Mouse (Mus musculus) MEL (cell line): Measurements from ENCODE around the gene Gm21988. TPM values are rescaled to one million over a fixed set of nuclear protein-coding genes. Genes with fewer than 3 reads are reported as not detected.

Source experiments
- DNase-seq: peaks from one replicate; pipeline ENCODE4 v3.0.0; 2011; ENCODE audit warnings: low read depth, low spot score
- H3K27ac ChIP-seq: 2 replicates; pipeline ENCODE4 v1.5.1; 2012; ENCODE audit warnings: low read depth, mild to moderate bottlenecking, control low read depth, low read length, moderate library complexity; ENCODE audit not compliant: control insufficient read depth
- H3K27me3 ChIP-seq, 2 experiments: fragments of 150-350 bp in 1 of 2; sonication (generic) in 1 of 2; 2 replicates each; pipeline ENCODE4 v1.6.1; 2012; ENCODE audit warnings: low read length in 2 of 2, mild to moderate bottlenecking in 2 of 2, improper control_type of control experiment in 1 of 2, moderate library complexity in 1 of 2; ENCODE audit not compliant: insufficient read depth in 2 of 2, control insufficient read depth in 1 of 2
- H3K36me3 ChIP-seq, 2 experiments: 2 replicates each; pipeline ENCODE4 v1.6.1; 2012 to 2014; ENCODE audit warnings: low read length in 2 of 2, improper control_type of control experiment in 1 of 2, inconsistent platforms in 1 of 2, mild to moderate bottlenecking in 1 of 2; ENCODE audit not compliant: insufficient read depth in 2 of 2, control insufficient read depth in 1 of 2
- H3K4me1 ChIP-seq, 2 experiments: fragments of 150-350 bp in 1 of 2; sonication (generic) in 1 of 2; 2 replicates each; pipeline ENCODE4 v1.6.1; 2012; ENCODE audit warnings: low read length in 2 of 2, improper control_type of control experiment in 1 of 2, mild to moderate bottlenecking in 1 of 2; ENCODE audit not compliant: insufficient read depth in 2 of 2, control insufficient read depth in 1 of 2
- H3K4me3 ChIP-seq, 2 experiments: fragments of 150-350 bp in 1 of 2; sonication (generic) in 1 of 2; 2 replicates each; pipeline ENCODE4 v1.5.1; 2012; ENCODE audit warnings: low read depth in 2 of 2, low read length in 2 of 2, mild to moderate bottlenecking in 2 of 2, moderate library complexity in 2 of 2, control low read depth in 1 of 2, improper control_type of control experiment in 1 of 2; ENCODE audit not compliant: control insufficient read depth in 1 of 2, insufficient read depth in 1 of 2
- H3K79me2 ChIP-seq: 2 replicates; pipeline ENCODE4 v1.6.1; 2012; ENCODE audit warnings: mild to moderate bottlenecking, low read length, moderate library complexity; ENCODE audit not compliant: control insufficient read depth, poor library complexity, insufficient read depth
- H3K9ac ChIP-seq: 2 replicates; pipeline ENCODE4 v1.6.1; 2012; ENCODE audit warnings: low read depth, mild to moderate bottlenecking, control low read depth, low read length, moderate library complexity; ENCODE audit not compliant: control insufficient read depth, poor library complexity, severe bottlenecking
- H3K9me3 ChIP-seq: fragments of 150-350 bp; sonication (generic); replicated peaks from 2 replicates; pipeline ENCODE4 v1.6.1; 2012; ENCODE audit warnings: mild to moderate bottlenecking, low read length, improper control_type of control experiment, moderate library complexity; ENCODE audit not compliant: insufficient read depth
- CHD1 ChIP-seq: IDR thresholded peaks from 2 replicates; pipeline ENCODE4 v1.6.1; 2012; ENCODE audit warnings: low read depth, mild to moderate bottlenecking, inconsistent platforms, low read length, improper control_type of control experiment
- CHD2 ChIP-seq: IDR thresholded peaks from 2 replicates; pipeline ENCODE4 v1.6.1; 2011; ENCODE audit warnings: low read length, improper control_type of control experiment
- CTCF ChIP-seq, 3 experiments: IDR thresholded peaks in 2 of 3; conservative IDR thresholded peaks in 1 of 3; 2 replicates each; pipeline ENCODE4 v1.5.1; 2011 to 2012; ENCODE audit warnings: low read length in 3 of 3, low read depth in 2 of 3, mild to moderate bottlenecking in 2 of 3, improper control_type of control experiment in 1 of 3, inconsistent platforms in 1 of 3, mixed read lengths in 1 of 3, moderate library complexity in 1 of 3; ENCODE audit not compliant: control insufficient read depth in 1 of 3, insufficient read depth in 1 of 3, poor library complexity in 1 of 3, severe bottlenecking in 1 of 3
- EP300 ChIP-seq, 2 experiments: IDR thresholded peaks; 2 replicates each; pipeline ENCODE4 v1.6.1; 2011; ENCODE audit warnings: improper control_type of control experiment in 2 of 2, low read length in 2 of 2, low read depth in 1 of 2, mild to moderate bottlenecking in 1 of 2
- ETS1 ChIP-seq: IDR thresholded peaks from 2 replicates; pipeline ENCODE4 v1.6.1; 2012; ENCODE audit warnings: low read depth, mild to moderate bottlenecking, inconsistent platforms, low read length, improper control_type of control experiment, moderate library complexity
- GABPA ChIP-seq: IDR thresholded peaks from 2 replicates; pipeline ENCODE4 v1.6.1; 2012; ENCODE audit warnings: low read depth, mild to moderate bottlenecking, inconsistent platforms, low read length, improper control_type of control experiment, moderate library complexity
- HCFC1 ChIP-seq: IDR thresholded peaks from 2 replicates; pipeline ENCODE4 v1.6.1; 2012; ENCODE audit warnings: low read depth, mild to moderate bottlenecking, inconsistent platforms, low read length, improper control_type of control experiment, moderate library complexity
- MAFK ChIP-seq: IDR thresholded peaks from 2 replicates; pipeline ENCODE4 v1.6.1; 2011; ENCODE audit warnings: low read depth, mild to moderate bottlenecking, low read length, improper control_type of control experiment, borderline replicate concordance
- MXI1 ChIP-seq: IDR thresholded peaks from 2 replicates; pipeline ENCODE4 v1.6.1; 2011; ENCODE audit warnings: mild to moderate bottlenecking, low read depth, low read length, improper control_type of control experiment
- NELFE ChIP-seq: IDR thresholded peaks from 2 replicates; pipeline ENCODE4 v1.6.1; 2011; ENCODE audit warnings: low read depth, low read length, improper control_type of control experiment
- POLR2AphosphoS2 ChIP-seq: IDR thresholded peaks from 2 replicates; pipeline ENCODE4 v1.6.1; 2011; ENCODE audit warnings: low read length, improper control_type of control experiment
- POLR2AphosphoS5 ChIP-seq: IDR thresholded peaks from 2 replicates; pipeline ENCODE4 v1.6.1; 2012; ENCODE audit warnings: low read depth, borderline replicate concordance, mild to moderate bottlenecking, inconsistent platforms, low read length, moderate library complexity, mixed read lengths
- RAD21 ChIP-seq: IDR thresholded peaks from 2 replicates; pipeline ENCODE4 v1.6.1; 2011; ENCODE audit warnings: mild to moderate bottlenecking, low read depth, low read length, improper control_type of control experiment
- TAL1 ChIP-seq: IDR thresholded peaks from 2 replicates; pipeline ENCODE4 v1.6.1; 2012; ENCODE audit warnings: mild to moderate bottlenecking, inconsistent platforms, low read length, moderate library complexity, mixed read lengths
- TCF12 ChIP-seq: IDR thresholded peaks from 2 replicates; pipeline ENCODE4 v1.6.1; 2014; ENCODE audit warnings: low read depth, mild to moderate bottlenecking, inconsistent platforms, low read length, improper control_type of control experiment, moderate library complexity
- USF1 ChIP-seq: IDR thresholded peaks from 2 replicates; pipeline ENCODE4 v1.6.1; 2014; ENCODE audit warnings: low read depth, mild to moderate bottlenecking, inconsistent platforms, low read length, improper control_type of control experiment, moderate library complexity
- USF2 ChIP-seq, 2 experiments: IDR thresholded peaks; 2 replicates each; pipeline ENCODE4 v1.6.1; 2011 to 2012; ENCODE audit warnings: improper control_type of control experiment in 2 of 2, low read length in 2 of 2, borderline replicate concordance in 1 of 2, inconsistent platforms in 1 of 2, low read depth in 1 of 2, mild to moderate bottlenecking in 1 of 2; ENCODE audit not compliant: insufficient read depth in 1 of 2
- ZKSCAN1 ChIP-seq: IDR thresholded peaks from 2 replicates; pipeline ENCODE4 v1.6.1; 2012; ENCODE audit warnings: low read depth, mild to moderate bottlenecking, inconsistent platforms, low read length, improper control_type of control experiment, moderate library complexity
- ZMIZ1 ChIP-seq: IDR thresholded peaks from 2 replicates; pipeline ENCODE4 v1.6.1; 2012; ENCODE audit warnings: low read depth, mild to moderate bottlenecking, inconsistent platforms, low read length, improper control_type of control experiment, moderate library complexity
- ZNF384 ChIP-seq: IDR thresholded peaks from 2 replicates; pipeline ENCODE4 v1.6.1; 2012; ENCODE audit warnings: low read depth, mild to moderate bottlenecking, inconsistent platforms, low read length, improper control_type of control experiment
- polyA plus RNA-seq, 2 experiments: library from polyadenylated mRNA; stranded (reverse) in 1 of 2; unstranded in 1 of 2; fragments of >175 nt in 1 of 2; fragments of >200 nt in 1 of 2; gene quantifications; 2 replicates each; pipeline versions ENCODE4 v1.2.1 to v1.2.4; 2012; ENCODE audit warnings: low replicate concordance in 2 of 2, low read depth in 1 of 2; ENCODE audit not compliant: insufficient read length in 2 of 2, insufficient read depth in 1 of 2, missing spikeins in 1 of 2
- total RNA-seq: library from RNA; depleted of rRNA; stranded (reverse); fragments of 300-350 nt; gene quantifications from 2 replicates; pipeline ENCODE4 v1.2.3, GENCODE M21; 2012

The Gm21988 gene
- total and polyA plus RNA-seq, 3 experiments: 3.7 to 4.1 TPM; not detected in 1

- no peak for DNase-seq
- TF ChIP-seq POLR2AphosphoS2 (no peak), GABPA (no peak), USF2 (IDR thresholded peaks at IDR 0.05; ENCODE audit: borderline replicate concordance in 1 of 2, insufficient read depth in 1 of 2, low read depth in 1 of 2, low read length in 2 of 2) (no peak), ZMIZ1 (no peak), RAD21 (no peak), CHD2 (no peak), NELFE (no peak), EP300 (IDR thresholded peaks at IDR 0.05; ENCODE audit: low read depth in 1 of 2, low read length in 2 of 2) (no peak), TCF12 (no peak), CHD1 (no peak)
- peaks cover 5% of the 10 kb centered on the region; the same call in 1 of the 2 replicates for H3K79me2 ChIP-seq
- H3K4me3 ChIP-seq: peak overlapping the region; percentile 62 to 76
- H3K27ac ChIP-seq: no peak overlapping the region
- H3K4me1 ChIP-seq: peaks cover 5 to 7% of the 10 kb centered on the region in 2 experiments; a peak in 3 of 4 replicates
- H3K27me3 ChIP-seq: no peaks in the 10 kb centered on the region
- peak overlapping the region; percentile 81 for H3K9ac ChIP-seq
- no peaks in the 10 kb centered on the region for H3K9me3 ChIP-seq
- peaks cover 0 to 5% of the 10 kb centered on the region in 2 experiments; a peak in 2 of 4 replicates for H3K36me3 ChIP-seq
Measured at GRCm38 (mm10) chr11:70219873-70220272, 19.8 kb downstream of the Gm21988 start.

- peaks cover 5% of the 10 kb centered on the region; the same call in 1 of the 2 replicates for H3K79me2 ChIP-seq
- no peaks in the 10 kb centered on the region for H3K9me3 ChIP-seq
- H3K27me3 ChIP-seq: no peaks in the 10 kb centered on the region
- TF ChIP-seq MAFK (no peak), TAL1 (no peak), CHD1 (no peak), HCFC1 (no peak), MXI1 (no peak), USF1 (no peak), ETS1 (no peak), ZNF384 (no peak), RAD21 (no peak), POLR2AphosphoS5 (no peak), TCF12 (no peak), ZKSCAN1 (no peak), CTCF (IDR thresholded peaks at IDR 0.05 in 2 of 3, conservative IDR thresholded peaks at IDR 0.05 in 1 of 3; ENCODE audit: control insufficient read depth in 1 of 3, insufficient read depth in 1 of 3, low read depth in 2 of 3, low read length in 3 of 3, poor library complexity in 1 of 3, severe bottlenecking in 1 of 3) (no peak)
- no peak overlapping the region for H3K4me3 ChIP-seq
- H3K4me1 ChIP-seq: peaks cover 5 to 7% of the 10 kb centered on the region in 2 experiments; a peak in 3 of 4 replicates
- no peak overlapping the region for H3K9ac ChIP-seq
- peaks cover 0 to 5% of the 10 kb centered on the region in 2 experiments; a peak in 2 of 4 replicates for H3K36me3 ChIP-seq
- DNase-seq: no peak
- H3K27ac ChIP-seq: no peak overlapping the region
Measured at GRCm38 (mm10) chr11:70218741-70219470, 20.7 kb downstream of the Gm21988 start.
